Mouse (Mus musculus) E14TG2a.4 (cell line): ENCODE measurements around the gene Hyal2.

Experiments
- CTCF ChIP-seq: conservative IDR thresholded peaks from 2 replicates; pipeline ENCODE4 v1.5.1; 2014; ENCODE audit warnings: low read length
- NANOG ChIP-seq: IDR thresholded peaks from 2 replicates; pipeline ENCODE4 v1.6.1; 2014; ENCODE audit warnings: borderline replicate concordance, low read length, mixed read lengths
- POU5F1 ChIP-seq: IDR thresholded peaks from 2 replicates; pipeline ENCODE4 v1.6.1; 2014; ENCODE audit warnings: low read length, borderline replicate concordance

DNA sequence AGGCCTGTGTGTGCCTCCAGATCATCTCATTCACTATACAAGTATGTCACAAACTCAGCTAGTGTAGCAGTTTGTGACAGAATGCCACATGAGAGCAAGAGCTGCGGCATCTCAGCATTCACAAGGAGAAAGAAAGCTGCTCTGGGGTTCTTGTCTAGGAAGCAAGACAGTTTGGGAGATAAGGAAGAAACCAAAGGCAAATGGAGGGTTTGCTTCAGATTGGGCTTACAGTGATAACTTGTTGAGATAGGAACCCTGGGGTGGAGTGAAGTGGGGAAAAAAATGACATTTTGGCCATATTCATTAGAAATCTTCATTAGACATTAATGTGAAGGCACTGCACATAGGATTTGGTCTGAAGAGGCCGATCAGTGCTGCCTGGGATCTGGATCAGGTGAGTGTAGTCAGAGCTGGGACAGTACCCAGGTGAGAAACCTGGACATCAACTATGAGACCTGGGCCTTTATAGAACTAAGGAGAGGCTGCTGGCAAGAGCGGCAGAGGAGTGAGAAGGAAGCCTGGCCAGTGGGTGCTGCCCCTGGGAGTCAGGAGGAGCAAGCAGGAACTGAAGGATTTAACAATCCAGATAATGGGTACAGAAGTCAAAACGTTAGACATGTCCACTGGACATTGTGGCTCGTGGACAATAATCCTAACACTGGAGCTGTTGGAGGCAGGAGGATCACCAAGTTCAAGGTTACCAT, 14.9 kb upstream of the Hyal2 start:
- TF ChIP-seq CTCF (no peak), POU5F1 (no peak), NANOG (no peak)
